Mouse (Mus musculus): ENCODE data around the gene Snx30. TPM values are rescaled to one million over a fixed set of nuclear protein-coding genes. Genes with fewer than 3 reads are reported as not detected.

Gene Snx30
- total and polyA plus RNA-seq, 2 experiments = 1.6 to 4.1 TPM

GRCm38 (mm10) chr4:59760636-59761364 lies 44.8 kb upstream of the Snx30 start:
- H3K4me3 ChIP-seq (ENCODE audit: insufficient read depth, low read depth, low read length) = no peak overlapping the region
- no peak for DNase-seq (ENCODE audit: extremely low read depth, low read depth, low spot score)

GRCm38 (mm10) chr4:59761365-59761729 lies 44.3 kb upstream of the Snx30 start:
- peak; percentile 58 for DNase-seq (ENCODE audit: extremely low read depth, low read depth, low spot score)
- 53% methylated on average over 4 of the region's 4 CpGs for WGBS
- TF ChIP-seq POLR2A (IDR thresholded peaks at IDR 0.05; ENCODE audit: extremely low read depth, insufficient read depth, low read length) (no peak), CTCF (IDR thresholded peaks at IDR 0.05; ENCODE audit: low read depth, low read length) (no peak)

More at GRCm38 (mm10) chr4:59760636-59761364, 44.8 kb upstream of the Snx30 start:
- no peaks in the 10 kb centered on the region for H3K4me1 ChIP-seq (ENCODE audit: control insufficient read depth, insufficient read depth, low read length)
- H3K27me3 ChIP-seq (ENCODE audit: control insufficient read depth, insufficient read depth, low read length) = no peaks in the 10 kb centered on the region
- H3K9ac ChIP-seq (ENCODE audit: low read depth, low read length) = no peak overlapping the region
- H3K36me3 ChIP-seq (ENCODE audit: control insufficient read depth, insufficient read depth, low read length) = no peaks in the 10 kb centered on the region
- 56% methylated on average over 10 of the region's 10 CpGs for WGBS
- no peak overlapping the region for H3K27ac ChIP-seq (replicated peaks; ENCODE audit: insufficient read depth, low read depth, low read length)
- TF ChIP-seq CTCF (IDR thresholded peaks at IDR 0.05; ENCODE audit: low read depth, low read length) (peak; percentile 70), POLR2A (IDR thresholded peaks at IDR 0.05; ENCODE audit: extremely low read depth, insufficient read depth, low read length) (no peak)
- H3K79me2 ChIP-seq (ENCODE audit: control insufficient read depth, insufficient read depth, low read length) = no peaks in the 10 kb centered on the region

GRCm38 (mm10) chr4:59764950-59765349 lies 40.7 kb upstream of the Snx30 start:
- H3K4me1 ChIP-seq (ENCODE audit: control insufficient read depth, insufficient read depth, low read length) = no peaks in the 10 kb centered on the region
- WGBS = 73% methylated on average over 7 of the region's 7 CpGs
- H3K27me3 ChIP-seq (ENCODE audit: control insufficient read depth, insufficient read depth, low read length) = no peaks in the 10 kb centered on the region
- no peak overlapping the region for H3K4me3 ChIP-seq (ENCODE audit: insufficient read depth, low read depth, low read length)
- H3K36me3 ChIP-seq (ENCODE audit: control insufficient read depth, insufficient read depth, low read length) = no peaks in the 10 kb centered on the region
- TF ChIP-seq POLR2A (IDR thresholded peaks at IDR 0.05; ENCODE audit: extremely low read depth, insufficient read depth, low read length) (no peak), CTCF (IDR thresholded peaks at IDR 0.05; ENCODE audit: low read depth, low read length) (no peak)
- H3K9ac ChIP-seq (ENCODE audit: low read depth, low read length) = no peak overlapping the region
- 0 out of 2 replicates have a peak overlapping the region, but pooled peaks have one; percentile 34 for H3K27ac ChIP-seq (replicated peaks; ENCODE audit: insufficient read depth, low read depth, low read length)
- DNase-seq (ENCODE audit: extremely low read depth, low read depth, low spot score) = no peak
- H3K79me2 ChIP-seq (ENCODE audit: control insufficient read depth, insufficient read depth, low read length) = no peaks in the 10 kb centered on the region

More at GRCm38 (mm10) chr4:59761365-59761729, 44.3 kb upstream of the Snx30 start:
- H3K9ac ChIP-seq (ENCODE audit: low read depth, low read length) = no peak overlapping the region
- H3K36me3 ChIP-seq (ENCODE audit: control insufficient read depth, insufficient read depth, low read length) = no peaks in the 10 kb centered on the region
- no peak overlapping the region for H3K4me3 ChIP-seq (ENCODE audit: insufficient read depth, low read depth, low read length)
- no peaks in the 10 kb centered on the region for H3K79me2 ChIP-seq (ENCODE audit: control insufficient read depth, insufficient read depth, low read length)
- H3K4me1 ChIP-seq (ENCODE audit: control insufficient read depth, insufficient read depth, low read length) = no peaks in the 10 kb centered on the region
- H3K27ac ChIP-seq (replicated peaks; ENCODE audit: insufficient read depth, low read depth, low read length) = no peak overlapping the region
- no peaks in the 10 kb centered on the region for H3K27me3 ChIP-seq (ENCODE audit: control insufficient read depth, insufficient read depth, low read length)

- Histone ChIP-seq H3K27ac (replicated peaks; ENCODE audit: insufficient read depth, low read depth, low read length) (0 out of 2 replicates have a peak overlapping the region, but pooled peaks have one; percentile 34), H3K9ac (ENCODE audit: low read depth, low read length) (no peak overlapping the region), H3K27me3 (ENCODE audit: control insufficient read depth, insufficient read depth, low read length) (no peaks in the 10 kb centered on the region), H3K79me2 (ENCODE audit: control insufficient read depth, insufficient read depth, low read length) (no peaks in the 10 kb centered on the region), H3K4me1 (ENCODE audit: control insufficient read depth, insufficient read depth, low read length) (no peaks in the 10 kb centered on the region), H3K36me3 (ENCODE audit: control insufficient read depth, insufficient read depth, low read length) (peaks cover 3% of the 10 kb centered on the region; the same call in 1 of the 2 replicates), H3K4me3 (ENCODE audit: insufficient read depth, low read depth, low read length) (no peak overlapping the region)
- DNase-seq (ENCODE audit: extremely low read depth, low read depth, low spot score) = peak; percentile 45
- TF ChIP-seq POLR2A (IDR thresholded peaks at IDR 0.05; ENCODE audit: extremely low read depth, insufficient read depth, low read length) = no peak
- no peak for TF ChIP-seq CTCF (IDR thresholded peaks at IDR 0.05; ENCODE audit: low read depth, low read length)
- WGBS = 41% methylated on average over 7 of the region's 7 CpGs
These were observed 40.1 kb upstream of the Snx30 start for GRCm38 (mm10) chr4:59765385-59766005.

GRCm38 (mm10) chr4:59767717-59768116 lies 37.9 kb upstream of the Snx30 start:
- 64% methylated on average over 2 of the region's 2 CpGs for WGBS
- H3K27ac ChIP-seq (replicated peaks; ENCODE audit: insufficient read depth, low read depth, low read length) = no peak overlapping the region

More at GRCm38 (mm10) chr4:59767717-59768116, 37.9 kb upstream of the Snx30 start:
- no peak overlapping the region for H3K9ac ChIP-seq (ENCODE audit: low read depth, low read length)
- H3K27me3 ChIP-seq (ENCODE audit: control insufficient read depth, insufficient read depth, low read length) = no peaks in the 10 kb centered on the region
- no peaks in the 10 kb centered on the region for H3K79me2 ChIP-seq (ENCODE audit: control insufficient read depth, insufficient read depth, low read length)
- DNase-seq (ENCODE audit: extremely low read depth, low read depth, low spot score) = no peak
- TF ChIP-seq POLR2A (IDR thresholded peaks at IDR 0.05; ENCODE audit: extremely low read depth, insufficient read depth, low read length) = no peak
- no peak for TF ChIP-seq CTCF (IDR thresholded peaks at IDR 0.05; ENCODE audit: low read depth, low read length)
- peaks cover 14% of the 10 kb centered on the region for H3K36me3 ChIP-seq (ENCODE audit: control insufficient read depth, insufficient read depth, low read length)
- no peak overlapping the region for H3K4me3 ChIP-seq (ENCODE audit: insufficient read depth, low read depth, low read length)
- H3K4me1 ChIP-seq (ENCODE audit: control insufficient read depth, insufficient read depth, low read length) = no peaks in the 10 kb centered on the region

All from liver, adult 2 months (tissue).